Mouse (Mus musculus): Measurements from ENCODE around the gene Tcaf2. TPM values are rescaled to one million over a fixed set of nuclear protein-coding genes. Genes with fewer than 3 reads are reported as not detected.

Tcaf2 gene
- polyA plus RNA-seq, 1 experiment from 2014 or later = 4.0 TPM

DNA sequence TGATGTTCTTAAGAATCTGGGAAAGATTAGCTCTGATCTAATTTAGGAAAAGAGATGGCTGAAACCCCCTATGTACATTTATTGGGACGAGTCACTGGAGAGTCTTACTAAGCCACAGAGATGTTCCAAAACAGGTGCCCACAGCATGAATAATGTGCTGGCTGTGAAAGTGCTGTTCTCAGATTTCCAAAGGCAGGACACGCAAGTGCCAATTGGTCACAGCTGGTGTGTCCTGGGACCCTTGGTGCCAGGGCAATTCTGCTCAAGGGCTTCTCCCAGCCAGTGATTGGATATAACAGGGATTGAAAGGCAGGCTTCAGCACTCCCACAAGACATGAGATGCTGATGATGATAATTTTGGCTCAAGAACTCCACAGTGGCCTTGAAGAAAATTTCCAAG, 16.7 kb upstream of the Tcaf2 start:
- Histone ChIP-seq H3K9me3 (replicated peaks; ENCODE audit: control insufficient read depth, low read length) (no peaks in the 10 kb centered on the region), H3K9ac (ENCODE audit: low read length) (no peak overlapping the region), H3K4me1 (ENCODE audit: control insufficient read depth, insufficient read depth, low read length) (no peaks in the 10 kb centered on the region), H3K4me2 (ENCODE audit: low read depth, low read length) (no peak overlapping the region), H3K27me3 (ENCODE audit: control insufficient read depth, insufficient read depth, low read length) (no peaks in the 10 kb centered on the region), H3K36me3 (ENCODE audit: control insufficient read depth, insufficient read depth) (no peaks in the 10 kb centered on the region), H3K4me3 (ENCODE audit: low read length) (no peak overlapping the region), H3K27ac (ENCODE audit: low read length) (no peak overlapping the region)
- 54% methylated on average over 2 of the region's 2 CpGs for WGBS
- ATAC-seq (replicated peaks; ENCODE audit: extremely low read depth, insufficient read depth, low FRiP score) = no peak

DNA sequence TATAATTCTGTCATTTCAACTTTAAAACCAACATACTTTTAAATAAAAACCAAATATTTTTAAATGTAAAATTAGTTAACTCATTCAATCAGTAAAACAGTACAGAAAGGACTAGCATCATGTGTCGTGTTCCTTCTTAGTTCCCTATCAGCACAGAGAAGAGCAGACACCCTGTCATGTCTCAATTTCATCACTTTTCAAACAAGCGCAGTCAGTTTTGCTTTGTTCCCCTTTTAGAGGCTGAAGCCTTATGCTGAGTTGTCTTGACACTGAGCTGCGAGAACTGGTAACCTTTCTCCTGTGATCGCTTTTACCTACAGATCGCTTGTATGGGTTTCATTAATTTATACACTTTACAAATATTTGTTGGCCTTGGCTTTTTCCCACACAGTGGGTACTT, 10.7 kb downstream of the Tcaf2 start:
- Histone ChIP-seq H3K27me3 (ENCODE audit: control insufficient read depth, insufficient read depth, low read length) (no peaks in the 10 kb centered on the region), H3K4me2 (ENCODE audit: low read depth, low read length) (no peak overlapping the region), H3K4me1 (ENCODE audit: control insufficient read depth, insufficient read depth, low read length) (no peaks in the 10 kb centered on the region), H3K27ac (ENCODE audit: low read length) (no peak overlapping the region), H3K9ac (ENCODE audit: low read length) (no peak overlapping the region), H3K4me3 (ENCODE audit: low read length) (no peak overlapping the region), H3K9me3 (replicated peaks; ENCODE audit: control insufficient read depth, low read length) (no peaks in the 10 kb centered on the region), H3K36me3 (ENCODE audit: control insufficient read depth, insufficient read depth) (no peaks in the 10 kb centered on the region)
- WGBS = 64% methylated on average over 5 of the region's 5 CpGs
- ATAC-seq (replicated peaks; ENCODE audit: extremely low read depth, insufficient read depth, low FRiP score) = no peak

DNA sequence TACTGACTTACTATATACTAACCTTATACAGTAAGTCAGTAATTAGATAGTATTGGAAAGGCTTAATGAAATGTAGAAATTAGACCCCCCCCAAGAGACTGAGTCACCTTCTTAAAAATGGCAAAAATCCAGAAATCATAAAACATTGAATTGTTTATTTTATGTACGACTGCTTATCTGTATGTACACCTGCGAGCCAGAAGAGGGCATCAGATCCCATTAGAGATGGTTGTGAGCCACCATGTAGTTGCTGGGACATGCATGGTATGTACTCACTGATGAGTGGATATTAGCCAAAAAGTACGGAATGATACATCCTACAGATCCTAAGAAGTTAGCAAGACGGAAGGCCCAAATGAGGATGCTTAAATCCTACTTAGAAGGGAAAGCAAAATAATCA, 13.7 kb downstream of the Tcaf2 start:
- Histone ChIP-seq H3K27me3 (ENCODE audit: control insufficient read depth, insufficient read depth, low read length) (no peaks in the 10 kb centered on the region), H3K4me3 (ENCODE audit: low read length) (no peak overlapping the region), H3K9ac (ENCODE audit: low read length) (no peak overlapping the region), H3K27ac (ENCODE audit: low read length) (no peak overlapping the region), H3K9me3 (replicated peaks; ENCODE audit: control insufficient read depth, low read length) (no peaks in the 10 kb centered on the region), H3K4me1 (ENCODE audit: control insufficient read depth, insufficient read depth, low read length) (no peaks in the 10 kb centered on the region), H3K4me2 (ENCODE audit: low read depth, low read length) (no peak overlapping the region), H3K36me3 (ENCODE audit: control insufficient read depth, insufficient read depth) (no peaks in the 10 kb centered on the region)
- ATAC-seq (replicated peaks; ENCODE audit: extremely low read depth, insufficient read depth, low FRiP score) = no peak
- 66% methylated on average over 4 of the region's 4 CpGs for WGBS

DNA sequence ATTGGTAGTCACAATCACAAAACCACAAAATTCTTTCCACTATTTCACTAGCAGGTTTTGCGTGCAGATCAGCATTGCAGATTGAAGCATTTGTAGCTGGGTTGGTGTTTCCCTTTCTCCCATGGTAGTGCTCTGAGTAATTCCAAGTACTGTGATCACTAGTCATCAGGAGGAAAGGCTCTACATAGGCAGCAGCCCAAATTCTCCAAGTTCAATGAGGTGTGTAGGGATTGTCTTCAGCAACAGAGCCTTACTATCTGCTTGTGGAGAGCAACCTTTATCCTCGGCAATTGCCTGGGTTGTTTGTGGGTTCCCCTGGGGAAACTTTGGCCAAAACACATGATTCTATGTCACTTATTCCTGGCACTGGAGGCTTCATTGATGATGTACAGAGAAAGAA, 28.1 kb downstream of the Tcaf2 start:
- Histone ChIP-seq H3K4me2 (ENCODE audit: low read depth, low read length) (no peak overlapping the region), H3K9me3 (replicated peaks; ENCODE audit: control insufficient read depth, low read length) (no peaks in the 10 kb centered on the region), H3K4me3 (ENCODE audit: low read length) (no peak overlapping the region), H3K27me3 (ENCODE audit: control insufficient read depth, insufficient read depth, low read length) (no peaks in the 10 kb centered on the region), H3K4me1 (ENCODE audit: control insufficient read depth, insufficient read depth, low read length) (no peaks in the 10 kb centered on the region), H3K9ac (ENCODE audit: low read length) (no peak overlapping the region), H3K27ac (ENCODE audit: low read length) (no peak overlapping the region), H3K36me3 (ENCODE audit: control insufficient read depth, insufficient read depth) (no peaks in the 10 kb centered on the region)
- WGBS = 78% methylated on average over 2 of the region's 2 CpGs
- ATAC-seq (replicated peaks; ENCODE audit: extremely low read depth, insufficient read depth, low FRiP score) = no peak

DNA sequence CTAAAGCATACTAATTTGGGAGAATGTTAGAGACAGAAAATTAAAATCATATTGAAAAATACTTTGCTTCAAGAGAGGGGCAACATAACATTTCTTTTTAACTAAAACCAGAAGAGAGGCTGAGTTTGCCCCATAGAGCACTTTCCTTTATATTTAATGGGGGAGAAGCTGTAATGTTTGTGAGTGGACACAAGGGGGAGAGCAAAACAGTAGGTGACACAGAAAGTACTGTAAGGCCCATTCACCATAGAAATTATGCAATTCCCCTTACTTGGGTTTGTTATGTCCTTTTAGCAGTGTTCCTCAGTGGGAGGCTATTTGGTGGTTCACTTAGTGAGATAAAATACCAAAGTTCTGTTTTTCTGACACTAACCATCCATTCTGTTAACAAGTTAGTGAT, 32.8 kb downstream of the Tcaf2 start:
- Histone ChIP-seq H3K27me3 (ENCODE audit: control insufficient read depth, insufficient read depth, low read length) (no peaks in the 10 kb centered on the region), H3K4me3 (ENCODE audit: low read length) (no peak overlapping the region), H3K4me2 (ENCODE audit: low read depth, low read length) (no peak overlapping the region), H3K27ac (ENCODE audit: low read length) (no peak overlapping the region), H3K9me3 (replicated peaks; ENCODE audit: control insufficient read depth, low read length) (no peaks in the 10 kb centered on the region), H3K9ac (ENCODE audit: low read length) (no peak overlapping the region), H3K4me1 (ENCODE audit: control insufficient read depth, insufficient read depth, low read length) (peaks cover 5% of the 10 kb centered on the region), H3K36me3 (ENCODE audit: control insufficient read depth, insufficient read depth) (no peaks in the 10 kb centered on the region)
- no peak for ATAC-seq (replicated peaks; ENCODE audit: extremely low read depth, insufficient read depth, low FRiP score)

DNA sequence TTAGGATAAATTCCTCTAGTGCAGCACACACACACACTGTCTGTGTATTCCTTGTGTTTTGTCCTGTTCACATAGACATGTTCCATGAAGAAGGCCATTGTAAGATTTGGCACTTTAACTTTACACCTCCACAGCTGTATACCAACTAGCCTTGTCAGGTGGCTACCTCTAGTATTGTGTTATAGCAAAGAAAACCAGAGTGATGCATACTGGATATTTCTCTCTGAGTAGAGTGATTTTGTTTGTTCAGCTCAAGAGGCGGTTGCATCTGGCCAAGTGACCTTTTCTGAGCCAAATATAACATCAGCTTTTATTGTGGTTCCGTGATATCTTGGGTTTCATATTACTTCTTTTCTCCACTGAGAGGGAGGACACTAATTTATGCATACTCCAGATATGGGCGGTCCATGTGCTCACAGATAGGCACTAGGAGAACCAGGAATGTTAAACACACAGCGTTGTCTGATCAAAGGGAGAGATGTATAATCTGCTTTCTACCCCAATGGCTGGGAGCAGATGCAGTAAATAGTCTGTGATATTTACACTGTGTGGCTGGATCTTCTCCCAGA, 34.0 kb downstream of the Tcaf2 start:
- no peak overlapping the region for H3K9ac ChIP-seq (ENCODE audit: low read length)
- WGBS = 34% methylated on average over 4 of the region's 4 CpGs
- ATAC-seq (replicated peaks; ENCODE audit: extremely low read depth, insufficient read depth, low FRiP score) = no peak
- peaks cover 5% of the 10 kb centered on the region for H3K4me1 ChIP-seq (ENCODE audit: control insufficient read depth, insufficient read depth, low read length)
- H3K36me3 ChIP-seq (ENCODE audit: control insufficient read depth, insufficient read depth) = no peaks in the 10 kb centered on the region
- no peaks in the 10 kb centered on the region for H3K9me3 ChIP-seq (replicated peaks; ENCODE audit: control insufficient read depth, low read length)
- no peak overlapping the region for H3K4me2 ChIP-seq (ENCODE audit: low read depth, low read length)
- H3K27me3 ChIP-seq (ENCODE audit: control insufficient read depth, insufficient read depth, low read length) = no peaks in the 10 kb centered on the region
- H3K27ac ChIP-seq (ENCODE audit: low read length) = no peak overlapping the region
- no peak overlapping the region for H3K4me3 ChIP-seq (ENCODE audit: low read length)

DNA sequence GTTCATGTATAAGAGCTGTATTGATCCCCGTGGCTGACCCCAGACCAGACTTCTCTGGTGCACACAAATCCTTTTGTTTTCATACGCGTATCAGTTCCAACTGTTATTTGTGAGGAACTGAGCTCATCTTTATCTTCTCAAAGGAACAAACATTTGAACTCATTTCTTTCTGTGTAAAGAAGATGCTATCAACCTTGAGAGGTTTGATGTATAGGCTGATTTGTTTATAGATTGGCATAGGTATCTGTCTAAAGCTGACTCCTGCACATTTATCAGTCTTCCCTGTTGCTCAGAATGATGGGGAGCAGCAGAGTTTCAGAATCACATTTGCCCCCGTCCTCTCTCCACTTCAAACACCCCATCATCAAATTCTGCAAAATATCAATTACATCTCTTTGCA, 47.5 kb downstream of the Tcaf2 start, which contains the start of gene Tcaf3:
Tcaf3 (minus strand) TSS at position 101 of the 400 bp plus-strand sequence.
- no peaks in the 10 kb centered on the region for H3K9me3 ChIP-seq (replicated peaks; ENCODE audit: control insufficient read depth, low read length)
- H3K36me3 ChIP-seq (ENCODE audit: control insufficient read depth, insufficient read depth) = no peaks in the 10 kb centered on the region
- H3K9ac ChIP-seq (ENCODE audit: low read length) = no peak within 1 kb of the TSS
- H3K4me3 ChIP-seq (ENCODE audit: low read length) = no peak within 1 kb of the TSS
- H3K4me1 ChIP-seq (ENCODE audit: control insufficient read depth, insufficient read depth, low read length) = no peaks in the 10 kb centered on the region
- no peaks in the 10 kb centered on the region for H3K27me3 ChIP-seq (ENCODE audit: control insufficient read depth, insufficient read depth, low read length)
- no peak within 1 kb of the TSS for H3K27ac ChIP-seq (ENCODE audit: low read length)
- no peak for ATAC-seq (replicated peaks; ENCODE audit: extremely low read depth, insufficient read depth, low FRiP score)
- 73% methylated on average over 4 of the region's 4 CpGs for WGBS
- no peak within 1 kb of the TSS for H3K4me2 ChIP-seq (ENCODE audit: low read depth, low read length)

DNA sequence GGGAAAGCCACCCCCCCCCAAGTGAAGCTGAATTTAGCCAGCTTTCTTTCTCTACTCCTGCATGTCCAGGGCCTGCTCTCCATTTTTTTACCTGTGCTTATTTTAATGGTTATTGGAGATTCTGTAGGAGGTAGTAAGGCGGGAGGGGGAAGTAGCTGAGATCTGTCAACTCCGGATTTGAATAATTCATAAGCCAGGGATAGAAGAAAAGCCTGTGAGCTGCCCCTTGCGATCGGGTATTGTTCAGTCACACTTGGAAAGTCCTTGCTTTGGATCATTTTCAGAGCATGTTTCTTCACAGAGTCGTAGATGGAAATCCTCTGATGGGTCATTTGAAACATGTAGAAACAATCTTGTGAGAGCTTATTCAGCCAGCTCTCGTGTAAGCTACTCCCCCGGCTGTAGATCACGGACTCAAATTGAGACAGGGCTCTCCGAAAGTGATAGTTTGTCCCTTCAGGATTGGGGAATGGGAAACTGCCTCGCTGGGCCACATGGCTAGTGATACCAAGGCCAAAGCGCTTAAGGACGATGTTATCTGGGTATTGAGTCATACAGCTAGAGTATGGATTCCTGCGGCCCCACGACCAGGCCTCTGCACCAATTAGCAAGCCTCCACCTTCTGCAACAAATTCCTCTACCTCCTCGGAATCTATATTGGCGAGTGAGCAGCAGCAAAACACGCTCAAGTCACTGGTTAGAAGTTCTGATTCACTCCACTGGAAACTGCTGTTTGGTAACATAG, 51.7 kb downstream of the Tcaf2 start:
- no peak for ATAC-seq (replicated peaks; ENCODE audit: extremely low read depth, insufficient read depth, low FRiP score)

DNA sequence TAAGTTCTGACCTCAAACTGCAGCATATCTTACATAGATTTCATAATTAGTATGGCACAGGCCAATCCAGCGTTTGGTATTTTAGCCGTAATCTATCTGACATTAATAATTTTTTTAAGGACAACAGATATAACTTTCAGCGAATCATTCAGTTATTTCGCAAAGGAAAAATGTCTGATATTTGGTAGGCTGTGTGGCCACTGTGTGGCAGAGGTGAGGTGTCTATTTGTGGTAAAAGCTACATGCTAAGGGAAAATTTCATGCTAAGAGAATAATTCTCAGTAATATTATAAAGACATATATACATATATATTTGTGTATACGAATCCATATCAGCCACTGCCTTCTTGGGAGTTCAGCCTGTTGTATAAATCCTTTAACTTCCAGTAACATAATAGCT, 58.5 kb downstream of the Tcaf2 start:
- Histone ChIP-seq H3K36me3 (ENCODE audit: control insufficient read depth, insufficient read depth) (no peaks in the 10 kb centered on the region), H3K4me3 (ENCODE audit: low read length) (no peak overlapping the region), H3K27ac (ENCODE audit: low read length) (no peak overlapping the region), H3K9ac (ENCODE audit: low read length) (no peak overlapping the region), H3K4me1 (ENCODE audit: control insufficient read depth, insufficient read depth, low read length) (no peaks in the 10 kb centered on the region; the same call in 1 of the 2 replicates), H3K27me3 (ENCODE audit: control insufficient read depth, insufficient read depth, low read length) (no peaks in the 10 kb centered on the region), H3K9me3 (replicated peaks; ENCODE audit: control insufficient read depth, low read length) (no peaks in the 10 kb centered on the region), H3K4me2 (ENCODE audit: low read depth, low read length) (no peak overlapping the region)
- 68% methylated on average over 5 of the region's 5 CpGs for WGBS
- ATAC-seq (replicated peaks; ENCODE audit: extremely low read depth, insufficient read depth, low FRiP score) = no peak

More for the DNA sequence above, 51.7 kb downstream of the Tcaf2 start:
- H3K4me1 ChIP-seq (ENCODE audit: control insufficient read depth, insufficient read depth, low read length) = no peaks in the 10 kb centered on the region
- H3K9me3 ChIP-seq (replicated peaks; ENCODE audit: control insufficient read depth, low read length) = no peaks in the 10 kb centered on the region
- no peak overlapping the region for H3K27ac ChIP-seq (ENCODE audit: low read length)
- H3K27me3 ChIP-seq (ENCODE audit: control insufficient read depth, insufficient read depth, low read length) = no peaks in the 10 kb centered on the region
- H3K9ac ChIP-seq (ENCODE audit: low read length) = no peak overlapping the region
- H3K36me3 ChIP-seq (ENCODE audit: control insufficient read depth, insufficient read depth) = no peaks in the 10 kb centered on the region
- WGBS = 69% methylated on average over 17 of the region's 17 CpGs
- H3K4me2 ChIP-seq (ENCODE audit: low read depth, low read length) = no peak overlapping the region
- no peak overlapping the region for H3K4me3 ChIP-seq (ENCODE audit: low read length)
